Mouse (Mus musculus) stomach, postnatal 0 days (tissue): ENCODE data around the gene Brd7.

ENCODE experiments used
- CTCF ChIP-seq: IDR thresholded peaks from 2 replicates; pipeline ENCODE4 v1.5.1; 2016; ENCODE audit warnings: antibody characterized with exemption, low read depth, mild to moderate bottlenecking, moderate library complexity
- EP300 ChIP-seq: optimal IDR thresholded peaks from 2 replicates; pipeline ENCODE3; 2016; ENCODE audit warnings: antibody characterized with exemption

DNA sequence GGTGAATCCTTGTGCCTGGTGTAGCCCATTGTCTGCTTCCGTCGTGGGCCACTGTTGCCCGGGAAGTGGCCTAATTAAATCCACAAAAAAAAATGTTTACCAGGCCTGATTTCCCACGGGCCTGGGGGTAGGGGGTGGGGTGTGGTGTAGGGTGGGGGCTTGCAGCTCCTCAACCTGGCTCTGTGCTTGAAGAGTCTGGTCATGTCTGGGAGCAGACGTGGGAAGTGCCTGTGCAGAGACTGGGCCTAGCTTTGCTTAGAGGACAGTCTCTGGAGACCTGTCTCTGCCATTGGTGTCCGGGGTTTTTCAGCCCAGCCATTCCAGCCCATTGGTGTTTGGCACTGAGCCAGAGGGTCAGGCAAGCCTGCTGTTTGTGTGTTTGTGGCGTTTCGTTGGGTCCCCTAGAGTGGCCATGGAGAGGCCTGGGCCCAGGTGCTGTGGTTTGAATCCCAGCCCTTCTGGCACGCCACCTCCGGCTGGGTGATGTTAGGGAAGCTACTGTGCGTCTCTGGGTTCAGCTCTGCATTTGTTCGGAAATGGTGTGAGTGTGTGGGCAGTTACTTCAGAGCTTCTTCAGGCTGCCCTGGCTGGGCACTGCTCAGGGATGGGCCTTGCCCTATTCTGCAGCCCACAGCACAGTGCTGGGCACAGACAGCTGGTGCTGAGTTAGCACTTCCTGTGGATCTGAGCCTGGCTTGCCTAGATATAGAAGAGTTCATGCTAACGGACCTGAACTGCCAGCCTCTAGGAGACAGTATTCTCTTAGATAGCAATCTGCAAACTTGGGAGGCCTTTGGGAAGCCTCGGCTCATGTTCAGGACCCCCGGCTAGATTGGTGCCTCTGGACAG is 60.2 kb downstream of the Brd7 start:
- TF ChIP-seq CTCF (no peak), EP300 (no peak)
